Mouse (Mus musculus) stomach, embryonic 15.5 days (tissue): ENCODE data around the gene Whrn. TPM values are rescaled to one million over a fixed set of nuclear protein-coding genes. Genes with fewer than 3 reads are reported as not detected.

ENCODE experiments used
- ATAC-seq: fragments of 200-750 bp; cut with Nextera tagmentation; 2 replicates; pipeline ENCODE4 v1.8.0; 2017; ENCODE audit warnings: low read depth, moderate number of reproducible peaks, moderate TSS enrichment; ENCODE audit not compliant: insufficient read depth, low FRiP score
- H3K27ac ChIP-seq: fragments of 300-500 bp; sonication (generic); 2 replicates; pipeline ENCODE4 v1.5.1; 2015; ENCODE audit warnings: mild to moderate bottlenecking, inconsistent platforms
- H3K27me3 ChIP-seq: fragments of 300-500 bp; sonication (generic); replicated peaks from 2 replicates; pipeline ENCODE4 v1.6.1; 2015; ENCODE audit warnings: inconsistent platforms
- H3K36me3 ChIP-seq: fragments of 300-500 bp; sonication (generic); 2 replicates; pipeline ENCODE4 v1.6.1; 2015; ENCODE audit warnings: inconsistent platforms
- H3K4me1 ChIP-seq: fragments of 300-500 bp; sonication (generic); 2 replicates; pipeline ENCODE4 v1.6.1; 2015; ENCODE audit warnings: inconsistent platforms
- H3K4me2 ChIP-seq: fragments of 300-500 bp; sonication (generic); 2 replicates; pipeline ENCODE4 v1.6.1; 2015; ENCODE audit warnings: mild to moderate bottlenecking, inconsistent platforms
- H3K4me3 ChIP-seq: fragments of 300-500 bp; sonication (generic); replicated peaks from 2 replicates; pipeline ENCODE4 v1.5.1; 2015; ENCODE audit warnings: inconsistent platforms
- H3K9ac ChIP-seq: fragments of 300-500 bp; sonication (generic); 2 replicates; pipeline ENCODE4 v1.6.1; 2015; ENCODE audit warnings: inconsistent platforms
- H3K9me3 ChIP-seq: fragments of 300-500 bp; sonication (generic); 2 replicates; pipeline ENCODE4 v1.6.1; 2016; ENCODE audit warnings: inconsistent platforms
- WGBS: fragments of 180-500 bp; shearing (Covaris S2); methylation state at CpG from one replicate; pipeline ENCODE4 v1.1.7; 2015; 5-methylcytosine and 5-hydroxymethylcytosine counted together
- polyA plus RNA-seq: library from polyadenylated mRNA; unstranded; fragments of >200 nt; fragmentation: Nextera tagmentation; extraction: Ambion mirVana; gene quantifications from 2 replicates; pipeline ENCODE4 v1.2.1, GENCODE M21; 2015

Gene Whrn
- polyA plus RNA-seq, 1 experiment from 2014 or later: 4.1 TPM

DNA sequence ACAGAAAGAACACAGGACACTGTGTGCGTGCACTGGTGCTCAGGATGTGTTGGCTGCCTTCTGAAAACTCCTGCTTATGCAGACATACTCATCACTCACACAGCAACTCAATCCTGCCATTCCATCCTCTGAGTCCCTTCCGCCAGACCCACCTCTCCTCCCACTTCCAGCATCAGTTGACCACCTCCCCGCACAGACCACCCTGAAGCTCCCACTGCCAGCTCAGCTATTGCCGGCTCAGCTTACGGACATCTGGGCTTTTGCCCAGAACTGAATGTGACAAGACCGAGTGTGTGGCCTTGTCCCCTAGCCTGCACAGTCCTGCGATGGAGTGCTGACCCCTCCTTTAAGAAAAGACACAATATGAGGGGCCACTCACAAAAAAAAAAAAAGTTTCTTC is 55.5 kb downstream of the Whrn start:
- Histone ChIP-seq H3K27me3 (no peaks in the 10 kb centered on the region), H3K4me3 (no peak overlapping the region), H3K9ac (no peak overlapping the region), H3K9me3 (no peaks in the 10 kb centered on the region), H3K4me2 (no peak overlapping the region), H3K4me1 (no peaks in the 10 kb centered on the region), H3K36me3 (no peaks in the 10 kb centered on the region), H3K27ac (no peak overlapping the region)
- WGBS: 49% methylated on average over 7 of the region's 7 CpGs
- ATAC-seq: no peak

GRCm38 (mm10) chr4:63437968-63438367 is 57.8 kb downstream of the Whrn start:
- Histone ChIP-seq H3K36me3 (no peaks in the 10 kb centered on the region), H3K9me3 (no peaks in the 10 kb centered on the region), H3K9ac (no peak overlapping the region), H3K4me1 (no peaks in the 10 kb centered on the region), H3K4me3 (no peak overlapping the region), H3K4me2 (no peak overlapping the region), H3K27me3 (no peaks in the 10 kb centered on the region), H3K27ac (peak overlapping the region; percentile 27; the same call in 1 of the 2 replicates)
- ATAC-seq: no peak
- 76% methylated on average over 5 of the region's 5 CpGs for WGBS

DNA sequence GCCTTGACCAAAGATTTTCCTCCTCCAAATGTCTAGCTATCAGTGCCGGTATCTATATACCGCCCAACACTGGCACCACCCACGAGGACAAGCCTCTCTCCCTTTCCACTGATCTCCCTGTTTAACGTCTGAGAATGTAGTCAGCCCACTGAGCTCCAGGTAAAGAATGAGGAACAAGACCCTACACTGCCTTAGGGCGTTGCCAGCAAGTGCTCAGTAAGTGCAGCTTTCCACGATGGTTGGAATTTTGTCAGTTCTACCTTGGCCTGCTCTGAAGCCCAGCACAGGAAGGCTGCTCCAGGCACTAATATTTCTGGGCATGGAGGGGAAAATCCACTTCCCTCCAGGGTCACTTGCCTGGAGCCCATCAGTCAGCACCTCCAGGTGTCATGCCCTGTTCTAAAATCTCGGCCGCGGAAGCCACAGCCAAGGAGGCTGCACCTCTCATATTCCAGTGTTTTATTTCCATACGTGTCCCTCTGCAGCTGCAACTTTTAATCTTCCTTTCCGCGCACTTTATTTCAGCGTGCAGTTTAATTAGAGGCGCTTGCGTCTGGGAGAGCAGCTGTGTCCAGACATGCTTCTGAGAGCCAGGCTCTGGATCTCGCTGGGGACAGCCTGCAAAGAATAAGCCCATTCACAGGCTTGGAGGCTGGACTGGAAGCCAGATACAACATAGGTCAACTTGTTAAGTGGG is 58.5 kb downstream of the Whrn start:
- WGBS: 47% methylated on average over 16 of the region's 16 CpGs

DNA sequence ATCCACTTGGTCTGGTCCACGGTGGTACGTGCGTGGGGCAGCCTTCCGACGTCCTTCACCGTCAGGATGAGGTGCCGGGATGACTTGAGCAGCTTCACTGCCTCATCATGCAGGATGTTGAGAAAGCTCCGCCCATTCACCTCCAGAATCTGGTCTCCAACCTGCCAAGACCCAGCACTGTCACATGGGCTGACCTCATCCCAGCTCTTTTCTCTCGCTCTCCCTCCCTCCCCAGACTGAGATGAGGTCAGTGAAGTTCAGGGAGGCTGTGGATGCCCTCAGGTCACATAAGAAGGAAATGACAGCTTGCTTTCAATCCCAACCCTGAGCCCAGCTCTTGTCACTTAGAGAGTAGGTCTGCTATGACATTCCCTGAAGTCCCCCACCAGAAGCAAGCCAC is 60.4 kb downstream of the Whrn start:
- WGBS: 85% methylated on average over 9 of the region's 9 CpGs
- Histone ChIP-seq H3K27ac (no peak overlapping the region), H3K4me2 (no peak overlapping the region), H3K36me3 (no peaks in the 10 kb centered on the region; the same call in 1 of the 2 replicates), H3K4me3 (no peak overlapping the region), H3K9ac (no peak overlapping the region), H3K27me3 (no peaks in the 10 kb centered on the region), H3K9me3 (no peaks in the 10 kb centered on the region), H3K4me1 (no peaks in the 10 kb centered on the region)
- no peak for ATAC-seq

More for the DNA sequence above, 58.5 kb downstream of the Whrn start:
- H3K27ac ChIP-seq: no peak overlapping the region; the same call in 1 of the 2 replicates
- H3K4me1 ChIP-seq: no peaks in the 10 kb centered on the region
- no peaks in the 10 kb centered on the region for H3K27me3 ChIP-seq
- H3K36me3 ChIP-seq: no peaks in the 10 kb centered on the region
- H3K4me2 ChIP-seq: no peak overlapping the region
- H3K9me3 ChIP-seq: no peaks in the 10 kb centered on the region
- no peak overlapping the region for H3K9ac ChIP-seq
- ATAC-seq: no peak
- H3K4me3 ChIP-seq: no peak overlapping the region

DNA sequence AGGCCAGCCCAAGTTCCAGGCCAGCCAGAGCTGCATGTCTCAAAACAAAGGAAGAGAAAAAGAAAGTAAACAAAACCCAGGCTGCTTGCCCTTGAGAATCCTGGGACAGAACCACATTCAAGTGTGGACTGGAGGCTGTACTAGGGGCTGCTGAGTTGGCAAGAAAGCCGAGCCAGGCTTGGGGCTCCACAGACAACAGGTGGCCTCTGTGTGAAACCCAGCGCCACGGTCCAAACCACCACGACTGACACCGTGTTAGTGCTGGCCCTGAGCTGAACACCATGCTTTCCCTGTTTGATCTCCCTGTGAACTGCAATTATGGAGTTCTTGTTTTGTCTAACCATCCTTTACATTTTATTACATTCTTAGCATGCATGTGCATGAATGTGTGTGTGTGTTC is 64.7 kb downstream of the Whrn start:
- Histone ChIP-seq H3K27me3 (no peaks in the 10 kb centered on the region), H3K27ac (no peak overlapping the region), H3K9me3 (no peaks in the 10 kb centered on the region), H3K4me2 (no peak overlapping the region), H3K36me3 (no peaks in the 10 kb centered on the region; the same call in 1 of the 2 replicates), H3K9ac (no peak overlapping the region), H3K4me1 (no peaks in the 10 kb centered on the region), H3K4me3 (no peak overlapping the region)
- 78% methylated on average over 5 of the region's 5 CpGs for WGBS
- ATAC-seq: no peak

DNA sequence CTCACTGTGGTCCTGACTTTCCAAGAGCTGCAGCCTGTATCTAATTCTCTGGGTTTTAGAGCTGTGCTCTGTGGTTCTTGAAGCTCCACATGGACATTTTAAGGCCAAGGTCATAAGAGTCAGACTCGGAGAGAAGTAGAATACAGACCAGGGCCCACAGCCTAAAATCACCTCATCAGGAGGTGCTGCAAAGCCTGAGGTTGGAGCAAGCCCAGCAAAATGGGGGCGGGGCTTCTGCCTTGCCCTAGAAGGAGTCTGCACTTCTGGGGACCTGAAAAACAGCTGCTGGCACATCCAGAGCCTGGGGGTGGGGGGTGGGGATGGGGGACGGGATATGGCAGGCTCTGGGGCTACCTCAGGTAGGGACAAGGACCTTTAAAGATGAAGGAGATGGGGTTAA is 65.4 kb downstream of the Whrn start:
- no peaks in the 10 kb centered on the region for H3K27me3 ChIP-seq
- 47% methylated on average over 3 of the region's 3 CpGs for WGBS
- H3K4me3 ChIP-seq: no peak overlapping the region
- H3K4me2 ChIP-seq: no peak overlapping the region
- no peak overlapping the region for H3K27ac ChIP-seq
- H3K9me3 ChIP-seq: no peaks in the 10 kb centered on the region
- H3K9ac ChIP-seq: no peak overlapping the region
- no peaks in the 10 kb centered on the region for H3K4me1 ChIP-seq
- ATAC-seq: no peak
- H3K36me3 ChIP-seq: no peaks in the 10 kb centered on the region; the same call in 1 of the 2 replicates

GRCm38 (mm10) chr4:63426308-63426707 is 69.5 kb downstream of the Whrn start:
- ATAC-seq: no peak
- Histone ChIP-seq H3K36me3 (no peaks in the 10 kb centered on the region; the same call in 1 of the 2 replicates), H3K9me3 (no peaks in the 10 kb centered on the region), H3K4me2 (no peak overlapping the region), H3K4me1 (no peaks in the 10 kb centered on the region), H3K9ac (no peak overlapping the region), H3K4me3 (no peak overlapping the region), H3K27me3 (no peaks in the 10 kb centered on the region), H3K27ac (no peak overlapping the region)
- 44% methylated on average over 8 of the region's 8 CpGs for WGBS

DNA sequence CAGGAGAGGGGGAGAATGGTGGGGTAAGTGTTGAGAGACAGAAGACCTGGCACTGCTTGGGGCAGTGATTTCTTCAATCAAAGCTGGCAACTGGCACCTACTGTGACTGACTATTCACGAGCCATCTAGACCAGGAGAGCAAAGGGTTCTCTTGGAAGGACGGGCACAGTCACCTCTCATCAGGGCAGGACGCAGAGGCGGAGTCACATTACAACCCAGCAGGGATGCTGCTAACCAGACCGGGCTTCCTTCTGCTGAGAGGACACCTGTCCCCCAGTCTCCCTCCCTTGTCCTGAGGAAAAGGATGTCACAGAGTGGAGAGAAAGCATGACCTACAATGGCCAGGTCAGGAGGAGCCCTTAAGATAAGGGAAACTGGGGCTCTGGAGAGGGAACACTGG is 72.0 kb downstream of the Whrn start:
- Histone ChIP-seq H3K27ac (no peak overlapping the region), H3K4me1 (peaks cover 6% of the 10 kb centered on the region; the same call in 1 of the 2 replicates), H3K36me3 (no peaks in the 10 kb centered on the region), H3K27me3 (no peaks in the 10 kb centered on the region), H3K9me3 (no peaks in the 10 kb centered on the region), H3K9ac (no peak overlapping the region), H3K4me2 (no peak overlapping the region), H3K4me3 (no peak overlapping the region)
- ATAC-seq: no peak
- 44% methylated on average over 5 of the region's 5 CpGs for WGBS

GRCm38 (mm10) chr4:63423231-63423630 is 72.6 kb downstream of the Whrn start:
- WGBS: 68% methylated on average over 1 of the region's 1 CpGs
- peaks cover 6% of the 10 kb centered on the region; the same call in 1 of the 2 replicates for H3K4me1 ChIP-seq
- no peak overlapping the region for H3K27ac ChIP-seq
- no peaks in the 10 kb centered on the region for H3K27me3 ChIP-seq
- no peak overlapping the region for H3K4me2 ChIP-seq
- H3K4me3 ChIP-seq: no peak overlapping the region
- no peaks in the 10 kb centered on the region for H3K36me3 ChIP-seq
- no peak overlapping the region for H3K9ac ChIP-seq
- H3K9me3 ChIP-seq: no peaks in the 10 kb centered on the region
- no peak for ATAC-seq

GRCm38 (mm10) chr4:63420143-63420920 is 75.5 kb downstream of the Whrn start:
- WGBS: 66% methylated on average over 14 of the region's 14 CpGs
- no peak overlapping the region for H3K27ac ChIP-seq
- peak; percentile 14; the same call in 1 of the 2 replicates for ATAC-seq
- H3K9me3 ChIP-seq: no peaks in the 10 kb centered on the region
- H3K4me2 ChIP-seq: no peak overlapping the region
- no peaks in the 10 kb centered on the region for H3K36me3 ChIP-seq
- no peak overlapping the region for H3K4me3 ChIP-seq
- H3K27me3 ChIP-seq: no peaks in the 10 kb centered on the region
- H3K9ac ChIP-seq: no peak overlapping the region
- peaks cover 9% of the 10 kb centered on the region; the same call in 1 of the 2 replicates for H3K4me1 ChIP-seq

GRCm38 (mm10) chr4:63418270-63418669 is 77.5 kb downstream of the Whrn start:
- no peaks in the 10 kb centered on the region for H3K9me3 ChIP-seq
- WGBS: 87% methylated on average over 11 of the region's 11 CpGs
- no peak overlapping the region for H3K4me3 ChIP-seq
- H3K4me2 ChIP-seq: no peak overlapping the region
- ATAC-seq: no peak
- no peaks in the 10 kb centered on the region for H3K27me3 ChIP-seq
- H3K4me1 ChIP-seq: peaks cover 9% of the 10 kb centered on the region; the same call in 1 of the 2 replicates
- no peaks in the 10 kb centered on the region for H3K36me3 ChIP-seq
- no peak overlapping the region for H3K9ac ChIP-seq
- H3K27ac ChIP-seq: no peak overlapping the region

GRCm38 (mm10) chr4:63417318-63417957 is 78.4 kb downstream of the Whrn start:
- Histone ChIP-seq H3K4me1 (peaks cover 9% of the 10 kb centered on the region; the same call in 1 of the 2 replicates), H3K4me2 (no peak overlapping the region), H3K27ac (no peak overlapping the region), H3K9me3 (no peaks in the 10 kb centered on the region), H3K36me3 (no peaks in the 10 kb centered on the region), H3K9ac (no peak overlapping the region), H3K4me3 (no peak overlapping the region), H3K27me3 (no peaks in the 10 kb centered on the region)
- 20% methylated on average over 9 of the region's 9 CpGs for WGBS
- ATAC-seq: no peak
